Mouse (Mus musculus) hindbrain, embryonic 14.5 days (tissue): ENCODE data around the gene Vmn1r10. TPM values are rescaled to one million over a fixed set of nuclear protein-coding genes. Genes with fewer than 3 reads are reported as not detected.

Source experiments
- ATAC-seq: fragments of 200-750 bp; cut with Nextera tagmentation; 2 replicates; pipeline ENCODE4 v1.8.0; 2017; ENCODE audit warnings: moderate number of reproducible peaks, mild to moderate bottlenecking, moderate TSS enrichment, moderate library complexity; ENCODE audit not compliant: low FRiP score
- DNase-seq: peaks from one replicate; pipeline ENCODE4 v3.0.0-alpha.2; 2015; ENCODE audit warnings: low spot score
- H3K27ac ChIP-seq: fragments of 300-500 bp; sonication (generic); 2 replicates; pipeline ENCODE4 v1.5.1; 2014; ENCODE audit warnings: mild to moderate bottlenecking, moderate library complexity
- H3K27me3 ChIP-seq: fragments of 300-500 bp; sonication (generic); 2 replicates; pipeline ENCODE4 v1.6.1; 2014; ENCODE audit warnings: mild to moderate bottlenecking, low read length, mixed read lengths; ENCODE audit not compliant: control insufficient read depth, insufficient read depth
- H3K36me3 ChIP-seq: fragments of 300-500 bp; sonication (generic); replicated peaks from 2 replicates; pipeline ENCODE4 v1.6.1; 2014; ENCODE audit not compliant: control insufficient read depth, insufficient read depth
- H3K4me1 ChIP-seq: fragments of 300-500 bp; sonication (generic); replicated peaks from 2 replicates; pipeline ENCODE4 v1.6.1; 2014; ENCODE audit warnings: antibody characterized with exemption, low read length, mixed read lengths; ENCODE audit not compliant: control insufficient read depth, insufficient read depth
- H3K4me2 ChIP-seq: fragments of 300-500 bp; sonication (generic); replicated peaks from 2 replicates; pipeline ENCODE4 v1.6.1; 2014; ENCODE audit warnings: mild to moderate bottlenecking, moderate library complexity
- H3K4me3 ChIP-seq: fragments of 300-500 bp; sonication (generic); replicated peaks from 2 replicates; pipeline ENCODE4 v1.5.1; 2014; ENCODE audit warnings: mild to moderate bottlenecking, low read length
- H3K9ac ChIP-seq: fragments of 300-500 bp; sonication (generic); 2 replicates; pipeline ENCODE4 v1.6.1; 2014
- H3K9me3 ChIP-seq: fragments of 300-500 bp; sonication (generic); 2 replicates; pipeline ENCODE4 v1.6.1; 2016; ENCODE audit warnings: low read length; ENCODE audit not compliant: control insufficient read depth
- WGBS: fragments of 180-500 bp; shearing (Covaris S2); extraction: QIAGEN DNeasy Blood & Tissue Kit; methylation state at CpG from one replicate; pipeline ENCODE4 v1.1.7; 2014; 5-methylcytosine and 5-hydroxymethylcytosine counted together
- polyA plus RNA-seq: library from polyadenylated mRNA; unstranded; fragments of >200 nt; fragmentation: Nextera tagmentation; extraction: Ambion mirVana; gene quantifications from 2 replicates; pipeline ENCODE4 v1.2.1, GENCODE M21; 2014

The Vmn1r10 gene
- not detected in 2 replicates for polyA plus RNA-seq

GRCm38 (mm10) chr6:57109154-57109553 is at the start of gene Vmn1r10:
TSS of gene Vmn1r10 (plus strand) at chr6:57109454.
- DNase-seq (no peak), ATAC-seq (no peak)
- no peaks in the 10 kb centered on the region for H3K9me3 ChIP-seq
- WGBS: 87% methylated on average over 3 of the region's 3 CpGs
- no peak within 1 kb of the TSS for H3K27ac ChIP-seq
- no peaks in the 10 kb centered on the region for H3K36me3 ChIP-seq
- no peaks in the 10 kb centered on the region for H3K4me1 ChIP-seq
- no peak within 1 kb of the TSS for H3K4me2 ChIP-seq
- no peak within 1 kb of the TSS for H3K9ac ChIP-seq
- no peaks in the 10 kb centered on the region for H3K27me3 ChIP-seq
- no peak within 1 kb of the TSS for H3K4me3 ChIP-seq

- Histone ChIP-seq H3K4me1 (no peaks in the 10 kb centered on the region), H3K27ac (no peak overlapping the region), H3K27me3 (no peaks in the 10 kb centered on the region), H3K36me3 (no peaks in the 10 kb centered on the region), H3K4me3 (no peak overlapping the region), H3K9me3 (no peaks in the 10 kb centered on the region), H3K4me2 (no peak overlapping the region), H3K9ac (no peak overlapping the region)
- no peak for DNase-seq
- ATAC-seq: no peak
These were observed 45.5 kb upstream of the Vmn1r10 start for GRCm38 (mm10) chr6:57063730-57064129.

GRCm38 (mm10) chr6:57066487-57066886 is 42.8 kb upstream of the Vmn1r10 start, which contains the start of gene Vmn1r9:
TSS of gene Vmn1r9 (plus strand) at chr6:57066787.
- H3K9ac ChIP-seq: no peak within 1 kb of the TSS
- H3K4me1 ChIP-seq: no peaks in the 10 kb centered on the region
- H3K4me2 ChIP-seq: no peak within 1 kb of the TSS
- WGBS: 79% methylated on average over 2 of the region's 2 CpGs
- no peak within 1 kb of the TSS for H3K27ac ChIP-seq
- DNase-seq (no peak), ATAC-seq (no peak)
- H3K36me3 ChIP-seq: no peaks in the 10 kb centered on the region
- no peaks in the 10 kb centered on the region for H3K27me3 ChIP-seq
- no peak within 1 kb of the TSS for H3K4me3 ChIP-seq
- no peaks in the 10 kb centered on the region for H3K9me3 ChIP-seq

- H3K4me2 ChIP-seq: no peak overlapping the region
- no peak overlapping the region for H3K9ac ChIP-seq
- DNase-seq (no peak), ATAC-seq (no peak)
- no peaks in the 10 kb centered on the region for H3K36me3 ChIP-seq
- no peaks in the 10 kb centered on the region for H3K27me3 ChIP-seq
- H3K4me1 ChIP-seq: no peaks in the 10 kb centered on the region
- H3K27ac ChIP-seq: no peak overlapping the region
- H3K4me3 ChIP-seq: no peak overlapping the region
- H3K9me3 ChIP-seq: no peaks in the 10 kb centered on the region
- WGBS: 71% methylated on average over 1 of the region's 1 CpGs
These were observed 2.9 kb upstream of the Vmn1r10 start for GRCm38 (mm10) chr6:57106358-57106757.

GRCm38 (mm10) chr6:57133155-57133554 is 23.9 kb downstream of the Vmn1r10 start, which contains the start of gene Vmn1r11:
TSS of gene Vmn1r11 (plus strand) at chr6:57133455.
- 78% methylated on average over 1 of the region's 1 CpGs for WGBS
- no peaks in the 10 kb centered on the region for H3K4me1 ChIP-seq
- DNase-seq (no peak), ATAC-seq (no peak)
- no peaks in the 10 kb centered on the region for H3K36me3 ChIP-seq
- no peaks in the 10 kb centered on the region for H3K27me3 ChIP-seq
- H3K9ac ChIP-seq: no peak within 1 kb of the TSS
- no peak within 1 kb of the TSS for H3K27ac ChIP-seq
- H3K4me2 ChIP-seq: no peak within 1 kb of the TSS
- H3K9me3 ChIP-seq: no peaks in the 10 kb centered on the region
- H3K4me3 ChIP-seq: no peak within 1 kb of the TSS

- Histone ChIP-seq H3K4me2 (no peak within 1 kb of the TSS), H3K27me3 (no peaks in the 10 kb centered on the region), H3K9me3 (no peaks in the 10 kb centered on the region), H3K36me3 (no peaks in the 10 kb centered on the region), H3K9ac (no peak within 1 kb of the TSS), H3K4me3 (no peak within 1 kb of the TSS), H3K27ac (no peak within 1 kb of the TSS), H3K4me1 (no peaks in the 10 kb centered on the region)
- DNase-seq (no peak), ATAC-seq (no peak)
- WGBS: 81% methylated on average over 2 of the region's 2 CpGs
These were observed 47.4 kb downstream of the Vmn1r10 start, which contains the start of gene Vmn1r12 for GRCm38 (mm10) chr6:57156619-57157018. TSS of gene Vmn1r12 (plus strand) at chr6:57156919.

Other genes starting within 250 kb of the Vmn1r10 start
- 174 and 180 TPM in 2 replicates for gene Nt5c3, start 185.5 kb upstream of the Vmn1r10 start, polyA plus RNA-seq
- gene Vmn1r4, start 185.4 kb upstream of the Vmn1r10 start, polyA plus RNA-seq: 0.62 and 0.72 TPM in 2 replicates
- not detected in 2 replicates for gene Vmn1r5, start 139.2 kb upstream of the Vmn1r10 start, polyA plus RNA-seq
- gene Vmn1r6, start 112.2 kb upstream of the Vmn1r10 start, polyA plus RNA-seq: not detected in 2 replicates
- not detected in 2 replicates for gene Vmn1r7, start 84.1 kb upstream of the Vmn1r10 start, polyA plus RNA-seq
- gene Vmn1r8, start 77.2 kb upstream of the Vmn1r10 start, polyA plus RNA-seq: not detected in 2 replicates
- gene Vmn1r9, start 42.7 kb upstream of the Vmn1r10 start, polyA plus RNA-seq: not detected in 2 replicates
- gene Vmn1r11, start 24.0 kb downstream of the Vmn1r10 start, polyA plus RNA-seq: not detected in 2 replicates
- gene Vmn1r12, start 47.5 kb downstream of the Vmn1r10 start, polyA plus RNA-seq: not detected in 2 replicates
- gene Vmn1r13, start 93.8 kb downstream of the Vmn1r10 start, polyA plus RNA-seq: not detected in 2 replicates
- gene Vmn1r14, start 122.2 kb downstream of the Vmn1r10 start, polyA plus RNA-seq: not detected in 2 replicates
- gene Vmn1r15, start 148.5 kb downstream of the Vmn1r10 start, polyA plus RNA-seq: not detected in 2 replicates
- not detected in 2 replicates for gene Vmn1r16, start 220.0 kb downstream of the Vmn1r10 start, polyA plus RNA-seq